Mouse (Mus musculus) ES-Bruce4 (cell line): ENCODE data around the gene Prkn. TPM values are rescaled to one million over a fixed set of nuclear protein-coding genes. Genes with fewer than 3 reads are reported as not detected.
"Not testable (repeated sequence)": the region's sequence is repeated elsewhere in the genome, so short reads cannot be mapped to it uniquely, and the experiment has no call there.

Experiments used
- H3K27ac ChIP-seq: 2 replicates; pipeline ENCODE4 v1.5.1; 2012; ENCODE audit warnings: low read length, inconsistent platforms; ENCODE audit not compliant: insufficient read depth
- H3K27me3 ChIP-seq: 2 replicates; pipeline ENCODE4 v1.6.1; 2012; ENCODE audit warnings: mild to moderate bottlenecking, low read length, inconsistent platforms; ENCODE audit not compliant: control insufficient read depth, poor library complexity, insufficient read depth, severe bottlenecking
- H3K36me3 ChIP-seq: 2 replicates; pipeline ENCODE4 v1.6.1; 2012; ENCODE audit warnings: inconsistent platforms, mild to moderate bottlenecking, low read length, moderate library complexity; ENCODE audit not compliant: control insufficient read depth, poor library complexity, insufficient read depth, severe bottlenecking
- H3K4me1 ChIP-seq: one replicate; pipeline ENCODE4 v1.8.1; 2011; ENCODE audit warnings: low read length; ENCODE audit not compliant: control insufficient read depth, insufficient read depth
- H3K4me3 ChIP-seq: 2 replicates; pipeline ENCODE4 v1.5.1; 2011; ENCODE audit warnings: low read depth, mild to moderate bottlenecking, low read length
- H3K9ac ChIP-seq: 2 replicates; pipeline ENCODE4 v1.6.1; 2012; ENCODE audit warnings: low read depth, mild to moderate bottlenecking, inconsistent platforms; ENCODE audit not compliant: poor library complexity, severe bottlenecking
- H3K9me3 ChIP-seq: replicated peaks from 2 replicates; pipeline ENCODE4 v1.6.1; 2012; ENCODE audit warnings: mild to moderate bottlenecking, low read length, inconsistent platforms; ENCODE audit not compliant: control insufficient read depth, poor library complexity, insufficient read depth, severe bottlenecking
- CTCF ChIP-seq: IDR thresholded peaks from one replicate; pipeline ENCODE4 v1.8.1; 2011; ENCODE audit warnings: low read depth, low read length
- EP300 ChIP-seq: IDR thresholded peaks from 2 replicates; pipeline ENCODE4 v1.6.1; 2011; ENCODE audit warnings: low read depth, low read length; ENCODE audit not compliant: insufficient read depth
- POLR2A ChIP-seq: IDR thresholded peaks from one replicate; pipeline ENCODE4 v1.8.1; 2011; ENCODE audit warnings: low read length; ENCODE audit not compliant: insufficient read depth
- polyA plus RNA-seq: library from polyadenylated mRNA; stranded (reverse); fragments of >200 nt; gene quantifications from 2 replicates; pipeline ENCODE4 v1.2.4, GENCODE M21; 2011; ENCODE audit warnings: low read depth; ENCODE audit not compliant: missing spikeins, insufficient read depth, insufficient read length

Gene Prkn
- polyA plus RNA-seq, 1 experiment: 1.5 TPM

DNA sequence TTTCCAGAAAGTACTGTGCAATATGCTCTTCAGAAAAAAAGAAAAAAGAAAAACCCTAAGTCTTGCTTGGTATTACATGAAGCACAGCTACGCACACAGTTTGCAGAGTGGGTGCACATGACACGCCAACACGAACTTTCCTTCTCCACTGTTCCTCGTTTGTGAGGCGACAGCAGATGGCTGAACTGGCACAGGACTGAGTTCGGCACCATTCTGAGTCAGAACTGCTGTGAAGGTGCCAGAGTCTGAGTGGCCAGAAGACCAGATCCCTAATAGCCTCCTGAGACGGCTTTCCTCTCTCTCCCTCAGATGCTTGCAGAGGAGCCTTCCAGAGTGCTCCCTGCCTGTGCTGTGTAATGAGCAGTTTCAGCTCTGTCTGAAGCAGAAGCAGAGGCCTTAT lies 317.4 kb downstream of the Prkn start:
- Histone ChIP-seq H3K27ac (no peak overlapping the region), H3K4me3 (no peak overlapping the region), H3K4me1 (no peaks in the 10 kb centered on the region), H3K9me3 (no peaks in the 10 kb centered on the region), H3K36me3 (no peaks in the 10 kb centered on the region), H3K9ac (no peak overlapping the region), H3K27me3 (no peaks in the 10 kb centered on the region)
- TF ChIP-seq CTCF (no peak), POLR2A (no peak), EP300 (no peak)

DNA sequence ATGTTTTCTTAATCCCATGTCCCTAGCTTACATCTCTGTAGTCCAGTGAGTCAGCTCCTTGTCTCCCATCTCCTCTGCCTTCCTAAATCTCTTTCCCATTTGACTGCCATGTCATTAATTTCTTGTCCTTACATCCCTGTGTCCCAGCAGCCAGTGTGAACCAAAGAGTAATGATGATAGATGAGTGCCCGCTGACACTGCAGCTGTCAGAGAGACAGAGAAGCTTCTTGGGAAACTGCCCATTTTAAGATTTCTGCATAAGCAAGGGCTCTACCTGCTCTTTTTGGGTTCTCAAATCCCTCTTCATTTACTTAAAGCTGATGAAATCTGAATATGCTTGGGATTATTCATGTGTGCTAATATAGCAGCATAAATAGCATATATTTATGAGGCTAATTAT lies 321.3 kb downstream of the Prkn start:
- no peak overlapping the region for H3K27ac ChIP-seq
- H3K9me3 ChIP-seq: no peaks in the 10 kb centered on the region
- H3K4me1 ChIP-seq: no peaks in the 10 kb centered on the region
- no peaks in the 10 kb centered on the region for H3K27me3 ChIP-seq
- no peak for TF ChIP-seq CTCF
- no peak for TF ChIP-seq EP300
- no peak for TF ChIP-seq POLR2A
- no peak overlapping the region for H3K9ac ChIP-seq
- no peak overlapping the region for H3K4me3 ChIP-seq
- H3K36me3 ChIP-seq: no peaks in the 10 kb centered on the region

DNA sequence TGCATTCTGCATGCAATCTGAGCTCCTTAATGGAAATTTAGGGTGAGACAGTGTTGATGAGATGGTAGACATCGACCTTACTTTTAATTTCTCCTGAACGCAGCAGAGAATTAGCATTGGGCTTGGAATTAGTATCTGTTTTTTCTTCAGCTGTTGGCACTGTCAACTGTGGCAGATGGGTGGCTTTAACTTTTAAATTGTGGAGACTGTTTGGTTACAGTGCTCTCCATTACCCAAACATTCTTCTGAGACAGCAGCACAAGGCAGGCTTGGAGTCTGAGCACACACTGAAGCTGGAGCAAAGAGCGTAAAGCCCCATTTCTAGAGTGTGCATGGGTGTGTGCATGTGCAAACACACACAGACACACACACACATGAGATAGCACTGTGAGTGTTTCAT lies 322.6 kb downstream of the Prkn start:
- H3K9ac ChIP-seq: no peak overlapping the region
- H3K36me3 ChIP-seq: no peaks in the 10 kb centered on the region
- H3K9me3 ChIP-seq: no peaks in the 10 kb centered on the region
- H3K27me3 ChIP-seq: no peaks in the 10 kb centered on the region
- no peak overlapping the region for H3K27ac ChIP-seq
- H3K4me1 ChIP-seq: no peaks in the 10 kb centered on the region
- TF ChIP-seq POLR2A (no peak), CTCF (no peak), EP300 (no peak)
- no peak overlapping the region for H3K4me3 ChIP-seq

DNA sequence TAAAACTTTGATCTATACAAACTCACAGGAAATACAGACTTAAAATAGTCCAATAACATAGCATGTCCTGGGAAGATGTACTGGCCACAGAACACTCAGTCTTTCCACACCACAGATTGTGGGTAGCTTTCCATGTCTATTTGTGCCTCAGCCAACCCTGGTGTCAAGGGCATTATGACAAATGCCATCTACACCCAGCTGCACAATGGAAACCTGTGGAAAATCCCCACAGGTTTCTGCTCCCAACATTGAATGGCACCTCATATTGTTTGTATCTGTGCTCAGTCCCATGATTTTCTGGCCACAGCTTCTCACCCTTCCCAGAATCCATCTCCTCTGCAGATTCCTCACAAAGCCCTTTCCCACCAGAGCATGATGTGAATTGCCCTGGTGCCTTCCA lies 347.2 kb downstream of the Prkn start:
- H3K36me3 ChIP-seq: no peaks in the 10 kb centered on the region
- no peak overlapping the region for H3K4me3 ChIP-seq
- no peak for TF ChIP-seq EP300
- TF ChIP-seq POLR2A: no peak
- no peak for TF ChIP-seq CTCF
- no peaks in the 10 kb centered on the region for H3K4me1 ChIP-seq
- H3K9ac ChIP-seq: no peak overlapping the region
- H3K9me3 ChIP-seq: no peaks in the 10 kb centered on the region
- no peaks in the 10 kb centered on the region for H3K27me3 ChIP-seq
- H3K27ac ChIP-seq: no peak overlapping the region

- Histone ChIP-seq H3K4me1 (no peaks in the 10 kb centered on the region), H3K36me3 (no peaks in the 10 kb centered on the region), H3K9ac (no peak overlapping the region), H3K9me3 (no peaks in the 10 kb centered on the region), H3K4me3 (no peak overlapping the region), H3K27me3 (no peaks in the 10 kb centered on the region), H3K27ac (no peak overlapping the region)
- no peak for TF ChIP-seq POLR2A
Observed at GRCm38 (mm10) chr17:11188494-11188893, 348.3 kb downstream of the Prkn start.

GRCm38 (mm10) chr17:11190306-11190705 lies 350.1 kb downstream of the Prkn start:
- H3K4me3 ChIP-seq: no peak overlapping the region
- no peak overlapping the region for H3K27ac ChIP-seq
- no peaks in the 10 kb centered on the region for H3K27me3 ChIP-seq
- no peaks in the 10 kb centered on the region for H3K9me3 ChIP-seq
- TF ChIP-seq CTCF (no peak), POLR2A (no peak), EP300 (no peak)
- H3K4me1 ChIP-seq: no peaks in the 10 kb centered on the region
- no peaks in the 10 kb centered on the region for H3K36me3 ChIP-seq
- no peak overlapping the region for H3K9ac ChIP-seq

DNA sequence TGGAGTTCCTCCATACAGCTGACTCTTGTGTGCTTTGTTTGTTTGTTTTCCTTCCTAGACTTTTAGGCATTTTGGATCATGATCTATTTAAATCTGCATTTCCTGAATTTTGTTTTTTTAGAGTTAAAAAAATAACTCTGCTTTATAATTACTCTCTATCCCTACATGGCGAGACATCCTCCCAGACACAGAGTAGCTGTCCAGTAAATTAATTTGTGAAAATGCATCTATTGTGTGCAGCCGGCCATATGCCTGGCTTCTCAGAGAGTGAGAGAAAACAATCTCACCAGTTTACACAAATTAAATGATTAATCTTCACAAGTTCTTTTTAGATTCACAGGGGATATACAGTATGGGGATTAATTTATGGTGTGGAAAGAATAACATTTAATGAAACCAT lies 357.9 kb downstream of the Prkn start:
- Histone ChIP-seq H3K27ac (no peak overlapping the region), H3K4me1 (no peaks in the 10 kb centered on the region)
- TF ChIP-seq POLR2A (no peak), EP300 (no peak), CTCF (no peak)

DNA sequence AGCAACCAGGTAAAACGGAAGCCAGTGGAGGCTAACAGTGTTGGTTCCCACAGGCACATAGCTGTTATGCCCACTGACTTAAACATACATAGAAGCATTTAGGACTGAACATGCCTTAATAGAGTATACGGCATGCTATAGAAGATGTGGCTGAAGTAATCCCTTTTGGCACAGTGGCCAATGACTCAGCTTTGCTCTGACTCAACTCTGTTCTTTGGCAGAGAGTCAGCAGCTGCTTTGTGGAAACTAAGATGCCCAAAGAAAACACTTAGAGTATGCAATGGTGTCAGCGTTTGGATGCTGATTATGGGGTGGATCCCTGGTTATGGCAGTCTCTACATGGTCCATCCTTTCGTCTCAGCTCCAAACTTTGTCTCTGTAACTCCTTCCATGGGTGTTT lies 368.9 kb downstream of the Prkn start:
- H3K4me3 ChIP-seq: not testable (repeated sequence)

More for the DNA sequence above, 357.9 kb downstream of the Prkn start:
- Histone ChIP-seq H3K9me3 (no peaks in the 10 kb centered on the region), H3K4me3 (no peak overlapping the region), H3K27me3 (no peaks in the 10 kb centered on the region), H3K9ac (no peak overlapping the region), H3K36me3 (no peaks in the 10 kb centered on the region)

More for the DNA sequence above, 368.9 kb downstream of the Prkn start:
- not testable (repeated sequence) for H3K9me3 ChIP-seq, H3K27me3 ChIP-seq, H3K9ac ChIP-seq, H3K36me3 ChIP-seq, H3K27ac ChIP-seq, H3K4me1 ChIP-seq
